Mouse (Mus musculus) c-Kit-positive CD71-positive TER-119-positive erythroid progenitor cells, embryonic 14.5 days (primary cell): ENCODE measurements at regions not wholly inside any gene's neighbourhood (a gene's known extent, or its start where the extent isn't known, plus 50 kb on each side); places are given as distances from the start of the nearest gene placed in this dataset.

ENCODE experiments used
- DNase-seq: peaks from one replicate; pipeline ENCODE4 v3.0.0-alpha.2; 2013; ENCODE audit warnings: low spot score

DNA sequence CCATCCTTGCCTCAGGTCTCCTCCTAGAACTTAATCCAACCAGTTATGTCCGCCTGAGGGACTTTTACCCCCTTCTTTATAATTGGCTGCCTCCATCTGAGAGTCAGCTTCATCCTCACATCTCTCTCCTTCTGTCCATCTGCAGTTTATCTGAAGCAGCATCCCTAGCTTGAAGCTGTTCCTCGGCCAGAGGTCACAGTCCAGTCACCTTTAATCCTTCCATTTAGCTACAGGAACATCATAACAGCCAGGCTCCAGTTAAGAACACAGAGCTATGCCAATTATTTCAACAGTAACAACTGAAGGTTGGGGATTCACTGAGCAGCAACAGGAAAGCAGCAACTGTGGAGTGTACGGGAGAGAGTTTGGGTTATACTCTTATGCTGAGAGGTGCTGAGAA is 179.0 kb downstream of the Ice1 start:
- DNase-seq, result no peak

GRCm38 (mm10) chr13:70464996-70465395 is 172.4 kb downstream of the Ice1 start:
- DNase-seq, result no peak

- DNase-seq, result no peak
Observed at GRCm38 (mm10) chr13:70474746-70475145, 162.7 kb downstream of the Ice1 start.

DNA sequence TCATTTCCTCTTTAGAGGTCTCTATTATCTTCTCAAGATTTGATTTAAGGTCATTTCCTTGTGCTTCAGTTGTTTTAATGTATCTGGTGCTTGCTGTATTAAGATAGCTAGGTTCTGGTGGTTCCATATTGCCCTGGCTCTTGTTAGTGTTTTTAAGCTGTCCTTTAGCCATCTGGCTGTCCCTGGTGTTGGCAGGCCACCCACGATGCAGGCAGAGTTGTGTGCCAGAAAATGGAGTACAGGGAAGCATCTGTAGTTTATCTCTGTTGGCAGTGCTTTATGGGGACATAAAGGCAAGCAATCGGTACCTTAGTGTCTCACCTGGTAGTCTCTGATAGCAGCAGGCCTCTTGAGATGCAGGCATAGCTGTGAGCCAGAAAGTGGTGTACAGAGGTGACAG is 162.1 kb downstream of the Ice1 start:
- DNase-seq, result no peak

- DNase-seq, result no peak
Observed at GRCm38 (mm10) chr13:70499302-70499701, 138.1 kb downstream of the Ice1 start.
